Mouse (Mus musculus) kidney, embryonic 16.5 days (tissue): ENCODE data around the gene Adra1b. TPM values are rescaled to one million over a fixed set of nuclear protein-coding genes. Genes with fewer than 3 reads are reported as not detected.

Experiments
- ATAC-seq: fragments of 200-750 bp; cut with Nextera tagmentation; 2 replicates; pipeline ENCODE4 v1.8.0; 2017; ENCODE audit warnings: moderate TSS enrichment; ENCODE audit not compliant: low FRiP score, low TSS enrichment
- H3K27ac ChIP-seq: fragments of 300-500 bp; sonication (generic); 2 replicates; pipeline ENCODE4 v1.5.1; 2014; ENCODE audit warnings: low read length
- H3K27me3 ChIP-seq: fragments of 300-500 bp; sonication (generic); 2 replicates; pipeline ENCODE4 v1.6.1; 2014; ENCODE audit warnings: low read length, control low read depth, mixed read lengths; ENCODE audit not compliant: insufficient read depth
- H3K36me3 ChIP-seq: fragments of 300-500 bp; sonication (generic); 2 replicates; pipeline ENCODE4 v1.6.1; 2014; ENCODE audit warnings: low read length, control low read depth, mixed read lengths; ENCODE audit not compliant: insufficient read depth
- H3K4me1 ChIP-seq: fragments of 300-500 bp; sonication (generic); 2 replicates; pipeline ENCODE4 v1.6.1; 2014; ENCODE audit warnings: low read length, control low read depth, mixed read lengths; ENCODE audit not compliant: insufficient read depth
- H3K4me2 ChIP-seq: fragments of 300-500 bp; sonication (generic); replicated peaks from 2 replicates; pipeline ENCODE4 v1.6.1; 2014; ENCODE audit warnings: low read depth, low read length
- H3K4me3 ChIP-seq: fragments of 300-500 bp; sonication (generic); 2 replicates; pipeline ENCODE4 v1.5.1; 2014; ENCODE audit warnings: mild to moderate bottlenecking, low read length
- H3K9ac ChIP-seq: fragments of 300-500 bp; sonication (generic); replicated peaks from 2 replicates; pipeline ENCODE4 v1.6.1; 2014; ENCODE audit warnings: low read length
- H3K9me3 ChIP-seq: fragments of 300-500 bp; sonication (generic); 2 replicates; pipeline ENCODE4 v1.6.1; 2016; ENCODE audit warnings: low read length, control low read depth
- WGBS: fragments of 180-500 bp; shearing (Covaris S2); extraction: QIAGEN DNeasy Blood & Tissue Kit; methylation state at CpG from one replicate; pipeline ENCODE4 v1.1.7; 2014; 5-methylcytosine and 5-hydroxymethylcytosine counted together
- polyA plus RNA-seq: library from polyadenylated mRNA; unstranded; fragments of >200 nt; fragmentation: Nextera tagmentation; extraction: Ambion mirVana; gene quantifications from 2 replicates; pipeline ENCODE4 v1.2.1, GENCODE M21; 2015

Gene Adra1b
- polyA plus RNA-seq, 1 experiment from 2014 or later, result 1.2 TPM

DNA sequence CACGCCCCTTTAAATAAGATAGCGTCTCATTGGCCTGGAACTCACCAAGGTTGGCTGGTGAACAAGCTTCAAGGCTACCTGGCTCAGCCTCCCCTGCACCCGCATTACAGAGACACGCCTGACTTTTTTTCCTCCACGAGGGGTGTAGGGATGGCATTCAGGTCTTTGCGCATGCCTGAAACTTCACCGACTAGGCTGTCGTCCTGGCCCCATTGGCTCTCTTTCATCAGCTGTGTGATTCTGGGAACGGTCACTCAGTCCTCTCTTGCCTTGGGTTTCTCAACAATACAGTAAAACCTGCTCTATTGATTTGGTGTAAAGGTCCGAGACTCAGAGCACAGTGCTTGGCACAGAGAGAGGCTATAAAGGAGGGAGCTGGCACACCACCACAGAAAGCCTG lies 2.3 kb upstream of the Adra1b start:
- Histone ChIP-seq H3K9ac (no peak overlapping the region), H3K27me3 (no peaks in the 10 kb centered on the region), H3K4me2 (no peak overlapping the region), H3K4me1 (no peaks in the 10 kb centered on the region), H3K9me3 (no peaks in the 10 kb centered on the region), H3K27ac (no peak overlapping the region), H3K36me3 (no peaks in the 10 kb centered on the region), H3K4me3 (no peak overlapping the region)
- ATAC-seq, result no peak
- 81% methylated on average over 10 of the region's 10 CpGs for WGBS

DNA sequence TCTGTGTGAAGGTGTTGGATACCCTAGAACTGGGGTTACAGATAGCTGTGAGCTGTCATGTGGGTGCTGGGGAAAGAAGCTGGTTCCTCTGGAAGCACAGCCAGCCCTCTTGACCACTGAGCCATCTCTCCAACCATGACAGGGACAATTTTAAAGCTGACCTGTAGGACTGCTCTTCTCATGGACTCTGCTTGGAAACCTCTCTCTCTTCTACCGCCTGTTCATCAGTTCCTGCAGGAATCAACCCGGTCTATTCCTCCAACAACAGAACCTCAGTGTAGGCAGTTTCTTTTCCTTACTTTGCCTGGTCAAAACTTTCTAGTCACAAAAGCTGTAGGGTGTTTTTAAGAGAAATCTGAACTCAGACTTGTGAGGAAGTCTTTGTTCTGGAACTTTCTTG lies 1.3 kb downstream of the Adra1b start:
- no peaks in the 10 kb centered on the region for H3K9me3 ChIP-seq
- 83% methylated on average over 2 of the region's 2 CpGs for WGBS
- no peak overlapping the region for H3K27ac ChIP-seq
- no peak overlapping the region for H3K4me3 ChIP-seq
- no peak overlapping the region for H3K4me2 ChIP-seq
- no peaks in the 10 kb centered on the region for H3K27me3 ChIP-seq
- H3K36me3 ChIP-seq, result no peaks in the 10 kb centered on the region
- ATAC-seq, result no peak
- no peak overlapping the region for H3K9ac ChIP-seq
- no peaks in the 10 kb centered on the region for H3K4me1 ChIP-seq

DNA sequence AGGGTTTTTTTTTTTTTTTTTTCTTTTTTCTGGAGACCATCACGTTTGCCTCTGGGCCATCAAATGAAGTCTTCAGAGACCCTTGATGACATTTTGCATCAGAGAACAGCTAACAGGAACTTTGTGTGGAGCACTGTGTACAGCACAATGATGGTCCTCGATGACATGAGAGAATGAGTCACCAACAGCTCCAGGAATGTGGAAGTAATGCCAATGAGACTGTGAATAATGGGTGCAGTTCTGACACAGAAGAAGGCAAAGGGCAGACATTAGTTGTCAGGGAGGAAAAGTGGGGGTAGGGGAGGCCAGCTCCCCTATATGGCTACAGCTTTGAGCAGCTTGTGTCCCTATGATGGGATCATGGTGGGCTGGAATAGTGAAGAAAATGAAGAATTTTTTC lies 5.7 kb downstream of the Adra1b start:
- 68% methylated on average over 2 of the region's 2 CpGs for WGBS
- H3K9ac ChIP-seq, result no peak overlapping the region
- no peak overlapping the region for H3K27ac ChIP-seq
- H3K4me2 ChIP-seq, result no peak overlapping the region
- no peaks in the 10 kb centered on the region for H3K27me3 ChIP-seq
- H3K4me1 ChIP-seq, result no peaks in the 10 kb centered on the region
- no peaks in the 10 kb centered on the region for H3K9me3 ChIP-seq
- no peaks in the 10 kb centered on the region for H3K36me3 ChIP-seq
- no peak for ATAC-seq
- no peak overlapping the region for H3K4me3 ChIP-seq

DNA sequence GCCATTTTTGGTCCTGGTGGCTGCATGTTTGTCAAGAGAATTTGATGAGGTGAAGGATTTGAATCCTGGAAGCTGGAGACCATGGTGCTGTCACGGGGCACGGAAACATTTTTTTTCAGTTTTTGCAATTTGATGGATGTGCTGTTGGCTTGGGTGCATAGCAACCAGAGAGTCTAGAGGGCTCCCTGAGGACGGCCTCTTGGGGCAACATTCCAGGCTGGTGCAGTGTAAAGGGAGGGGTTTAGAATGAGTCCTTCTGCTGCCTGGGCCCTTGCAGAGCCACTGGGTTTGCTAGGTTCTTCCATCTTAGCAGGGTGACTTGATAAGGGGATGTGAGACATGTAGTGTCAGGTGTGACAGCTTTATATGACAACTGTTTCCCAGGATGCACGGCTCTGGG lies 8.5 kb downstream of the Adra1b start:
- no peaks in the 10 kb centered on the region for H3K4me1 ChIP-seq

DNA sequence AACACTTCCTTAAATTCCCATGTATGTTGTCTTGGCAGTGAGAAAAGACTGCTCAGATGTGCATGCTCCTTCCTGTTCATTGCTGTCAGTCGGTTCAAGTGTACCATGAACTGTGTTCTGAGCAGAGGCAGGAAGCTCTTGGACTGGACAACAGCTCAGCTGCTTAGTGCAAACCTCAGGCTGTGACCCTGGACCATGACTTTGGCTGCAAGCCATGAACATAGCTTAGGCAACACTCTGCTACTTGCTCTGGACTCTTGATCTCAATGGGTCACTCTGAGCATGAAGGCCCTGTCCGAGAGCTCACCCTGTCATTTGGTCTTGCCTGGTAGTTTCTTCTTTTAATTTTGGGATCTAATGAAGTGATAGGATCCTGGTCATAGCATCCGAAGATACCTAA lies 9.6 kb downstream of the Adra1b start:
- no peak for ATAC-seq
- WGBS, result 78% methylated on average over 3 of the region's 3 CpGs
- H3K9ac ChIP-seq, result no peak overlapping the region
- H3K4me2 ChIP-seq, result no peak overlapping the region
- no peaks in the 10 kb centered on the region for H3K27me3 ChIP-seq
- H3K27ac ChIP-seq, result no peak overlapping the region
- no peaks in the 10 kb centered on the region for H3K36me3 ChIP-seq
- H3K4me1 ChIP-seq, result no peaks in the 10 kb centered on the region
- no peak overlapping the region for H3K4me3 ChIP-seq
- no peaks in the 10 kb centered on the region for H3K9me3 ChIP-seq

More for the DNA sequence above, 8.5 kb downstream of the Adra1b start:
- H3K27me3 ChIP-seq, result no peaks in the 10 kb centered on the region
- WGBS, result 75% methylated on average over 4 of the region's 4 CpGs
- H3K36me3 ChIP-seq, result no peaks in the 10 kb centered on the region
- no peak overlapping the region for H3K27ac ChIP-seq
- no peak for ATAC-seq
- no peak overlapping the region for H3K9ac ChIP-seq
- no peaks in the 10 kb centered on the region for H3K9me3 ChIP-seq
- H3K4me2 ChIP-seq, result no peak overlapping the region
- no peak overlapping the region for H3K4me3 ChIP-seq

DNA sequence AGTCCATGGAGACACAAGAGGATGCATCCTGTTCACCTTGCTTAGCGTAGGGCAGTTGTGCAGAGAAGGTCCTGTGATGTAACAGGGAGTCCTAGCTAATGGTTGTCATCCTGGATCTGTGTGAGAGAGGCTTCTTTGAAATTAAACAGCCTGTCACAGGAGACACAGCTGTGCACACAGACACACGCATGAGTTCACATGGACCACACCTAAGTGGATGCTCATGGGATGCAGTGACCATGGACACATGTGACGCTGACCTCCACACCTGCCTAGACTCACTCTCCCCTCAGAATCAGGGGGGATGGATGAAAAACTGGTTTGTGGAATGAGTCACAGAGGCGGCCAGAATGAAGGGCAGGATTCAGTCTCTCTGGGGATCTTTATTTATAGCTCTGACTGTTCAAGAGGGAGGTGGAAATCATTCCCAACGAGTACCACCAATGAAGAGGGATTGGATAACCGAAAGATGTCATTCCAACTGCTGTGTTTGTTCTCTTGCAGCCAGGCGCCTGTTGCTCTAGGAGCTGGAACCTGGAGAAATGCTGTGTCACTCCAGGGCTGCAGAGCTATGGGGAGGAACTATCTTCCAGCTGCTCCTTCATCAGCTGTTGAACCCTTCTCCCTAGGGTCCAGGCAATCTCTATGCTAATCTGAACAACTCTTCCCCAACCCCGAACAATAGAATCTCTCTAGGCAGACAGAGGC lies 11.6 kb downstream of the Adra1b start:
- H3K4me2 ChIP-seq, result no peak overlapping the region
- H3K9ac ChIP-seq, result no peak overlapping the region
- no peak overlapping the region for H3K27ac ChIP-seq
- WGBS, result 60% methylated on average over 8 of the region's 8 CpGs
- no peaks in the 10 kb centered on the region for H3K36me3 ChIP-seq
- H3K27me3 ChIP-seq, result no peaks in the 10 kb centered on the region
- ATAC-seq, result no peak
- no peaks in the 10 kb centered on the region for H3K4me1 ChIP-seq
- no peak overlapping the region for H3K4me3 ChIP-seq
- H3K9me3 ChIP-seq, result no peaks in the 10 kb centered on the region

DNA sequence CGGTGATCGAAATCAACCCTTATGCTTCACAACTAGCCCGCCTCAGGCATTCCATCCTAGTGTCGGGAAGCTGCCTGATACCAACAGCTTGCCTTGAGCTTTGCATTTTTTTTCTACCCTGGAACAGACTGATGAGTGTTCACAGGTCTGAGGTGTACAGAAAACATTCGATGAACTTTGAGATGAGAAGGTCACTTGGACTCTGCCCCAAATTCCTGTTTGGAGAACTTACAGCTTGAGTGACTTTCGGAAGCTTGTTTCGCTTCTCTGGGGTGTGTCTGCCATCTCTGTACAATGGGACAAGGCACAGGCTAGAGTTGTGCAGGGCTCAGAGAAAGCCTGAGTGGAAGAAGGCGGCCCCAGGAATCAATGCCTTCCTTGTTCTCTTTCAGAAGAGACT lies 12.3 kb downstream of the Adra1b start:
- Histone ChIP-seq H3K36me3 (no peaks in the 10 kb centered on the region), H3K27me3 (no peaks in the 10 kb centered on the region), H3K9me3 (no peaks in the 10 kb centered on the region), H3K4me1 (no peaks in the 10 kb centered on the region), H3K4me2 (no peak overlapping the region), H3K27ac (no peak overlapping the region), H3K9ac (no peak overlapping the region), H3K4me3 (no peak overlapping the region)
- no peak for ATAC-seq
- 85% methylated on average over 8 of the region's 8 CpGs for WGBS

DNA sequence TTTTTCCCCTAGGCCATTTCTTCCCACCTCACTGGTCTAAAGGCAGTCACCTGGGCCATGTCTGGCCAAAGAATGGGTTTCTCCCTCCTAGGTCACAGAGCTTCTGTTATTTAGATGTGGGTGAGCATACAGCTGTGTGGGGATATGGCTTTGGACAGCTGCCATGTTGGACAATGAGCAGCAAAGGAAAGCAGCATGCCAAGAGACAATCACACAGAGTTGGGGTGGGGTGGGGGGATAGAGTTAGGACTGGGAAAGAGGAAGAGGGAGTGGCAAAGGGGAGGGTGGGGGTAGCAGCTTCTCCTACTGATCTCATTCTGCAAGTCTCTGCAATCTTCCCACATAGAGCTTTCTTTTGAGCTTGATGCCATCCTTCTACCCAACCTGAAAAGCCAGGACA lies 13.4 kb downstream of the Adra1b start:
- H3K36me3 ChIP-seq, result no peaks in the 10 kb centered on the region
- no peak overlapping the region for H3K4me3 ChIP-seq
- H3K27ac ChIP-seq, result no peak overlapping the region
- H3K9ac ChIP-seq, result no peak overlapping the region
- no peaks in the 10 kb centered on the region for H3K27me3 ChIP-seq
- no peak for ATAC-seq
- H3K4me2 ChIP-seq, result no peak overlapping the region
- no peaks in the 10 kb centered on the region for H3K4me1 ChIP-seq
- no peaks in the 10 kb centered on the region for H3K9me3 ChIP-seq

DNA sequence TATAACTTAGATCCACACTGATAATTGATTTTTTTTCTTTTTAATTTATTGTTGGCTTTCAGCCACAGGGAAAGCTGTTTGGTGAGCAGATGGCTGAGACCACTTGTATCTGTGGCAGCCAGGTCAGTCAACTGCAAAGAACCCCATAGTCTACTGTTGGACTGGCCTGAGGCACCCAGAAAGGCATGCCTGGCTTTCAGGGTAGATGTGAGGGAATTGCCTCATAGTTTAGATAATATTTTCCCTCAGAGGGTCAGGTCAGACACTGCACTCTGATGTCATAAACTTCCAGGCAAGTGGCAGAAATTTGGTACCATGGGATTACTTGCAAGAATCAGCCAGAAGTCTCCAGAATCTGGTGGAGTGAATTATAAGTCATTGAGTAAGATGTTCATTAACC lies 16.5 kb downstream of the Adra1b start:
- no peak for ATAC-seq

DNA sequence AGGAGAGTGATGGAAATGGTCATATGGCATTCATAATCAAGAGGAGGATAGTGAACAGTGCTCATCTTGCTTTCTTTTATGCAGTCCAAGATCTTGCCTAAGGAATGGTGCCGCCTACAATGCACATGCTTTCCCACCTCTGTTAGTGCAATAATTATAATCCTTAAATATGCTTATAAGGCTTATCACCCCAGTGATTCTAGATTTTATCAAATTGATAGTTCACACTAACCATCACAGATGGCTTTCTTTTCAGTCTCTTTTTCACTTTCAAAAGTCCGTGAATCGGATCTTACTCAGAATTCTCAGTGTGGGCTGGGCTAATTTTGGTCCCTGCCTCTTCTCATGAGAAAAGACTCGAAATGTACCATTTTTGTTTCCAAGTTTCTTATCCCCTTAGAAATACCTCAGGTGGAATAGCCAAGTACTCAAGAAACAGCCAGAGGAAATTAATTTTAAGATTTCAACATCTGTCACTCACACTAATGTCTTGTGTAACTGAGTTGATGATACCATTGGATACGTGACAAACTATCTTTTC lies 17.3 kb downstream of the Adra1b start:
- Histone ChIP-seq H3K9me3 (no peaks in the 10 kb centered on the region), H3K36me3 (no peaks in the 10 kb centered on the region), H3K4me1 (no peaks in the 10 kb centered on the region), H3K27me3 (no peaks in the 10 kb centered on the region), H3K4me3 (no peak overlapping the region), H3K4me2 (no peak overlapping the region), H3K27ac (no peak overlapping the region), H3K9ac (no peak overlapping the region)
- no peak for ATAC-seq
- WGBS, result 89% methylated on average over 5 of the region's 5 CpGs

More for the DNA sequence above, 16.5 kb downstream of the Adra1b start:
- Histone ChIP-seq H3K4me3 (no peak overlapping the region), H3K36me3 (no peaks in the 10 kb centered on the region), H3K9me3 (no peaks in the 10 kb centered on the region), H3K4me1 (no peaks in the 10 kb centered on the region), H3K9ac (no peak overlapping the region), H3K27me3 (no peaks in the 10 kb centered on the region), H3K27ac (no peak overlapping the region), H3K4me2 (no peak overlapping the region)
